Mouse (Mus musculus) limb, embryonic 14.5 days (tissue): ENCODE measurements at regions not wholly inside any gene's neighbourhood (a gene's known extent, or its start where the extent isn't known, plus 50 kb on each side); places are given as distances from the start of the nearest gene placed in this dataset.

Experiments used
- ATAC-seq: fragments of 200-750 bp; cut with Nextera tagmentation; 2 replicates; pipeline ENCODE4 v1.8.0; 2017; ENCODE audit warnings: low read depth, moderate number of reproducible peaks, moderate TSS enrichment; ENCODE audit not compliant: low FRiP score
- DNase-seq: peaks from one replicate; pipeline ENCODE4 v3.0.0-alpha.2; 2015; ENCODE audit warnings: low spot score
- H3K27ac ChIP-seq: fragments of 300-500 bp; sonication (generic); replicated peaks from 2 replicates; pipeline ENCODE4 v1.5.1; 2014; ENCODE audit warnings: low read depth, mild to moderate bottlenecking, low read length, moderate library complexity, mixed read lengths
- H3K27me3 ChIP-seq: fragments of 300-500 bp; sonication (generic); 2 replicates; pipeline ENCODE4 v1.6.1; 2014; ENCODE audit warnings: low read length, mixed read lengths; ENCODE audit not compliant: control insufficient read depth, insufficient read depth
- H3K36me3 ChIP-seq: fragments of 300-500 bp; sonication (generic); 2 replicates; pipeline ENCODE4 v1.6.1; 2014; ENCODE audit warnings: mild to moderate bottlenecking, low read length, moderate library complexity, mixed read lengths; ENCODE audit not compliant: control insufficient read depth, insufficient read depth
- H3K4me1 ChIP-seq: fragments of 300-500 bp; sonication (generic); 2 replicates; pipeline ENCODE4 v1.6.1; 2014; ENCODE audit warnings: antibody characterized with exemption, low read length, mixed read lengths; ENCODE audit not compliant: control insufficient read depth, insufficient read depth
- H3K4me2 ChIP-seq: fragments of 300-500 bp; sonication (generic); replicated peaks from 2 replicates; pipeline ENCODE4 v1.6.1; 2014; ENCODE audit warnings: low read depth, mild to moderate bottlenecking, low read length, moderate library complexity; ENCODE audit not compliant: severe bottlenecking
- H3K4me3 ChIP-seq: fragments of 300-500 bp; sonication (generic); replicated peaks from 2 replicates; pipeline ENCODE4 v1.5.1; 2014; ENCODE audit warnings: low read length
- H3K9ac ChIP-seq: fragments of 300-500 bp; sonication (generic); 2 replicates; pipeline ENCODE4 v1.6.1; 2014; ENCODE audit warnings: mild to moderate bottlenecking, low read depth, low read length, moderate library complexity; ENCODE audit not compliant: severe bottlenecking
- H3K9me3 ChIP-seq: fragments of 300-500 bp; sonication (generic); 2 replicates; pipeline ENCODE4 v1.6.1; 2016; ENCODE audit warnings: low read length; ENCODE audit not compliant: control insufficient read depth
- POLR2A ChIP-seq: fragments of 200-500 bp; IDR thresholded peaks from 2 replicates; pipeline ENCODE4 v1.8.0; 2012; ENCODE audit warnings: inconsistent platforms, mild to moderate bottlenecking, moderate library complexity, borderline replicate concordance; ENCODE audit not compliant: insufficient read depth, insufficient read length; ENCODE audit errors: extremely low read depth
- WGBS: fragments of 180-500 bp; shearing (Covaris S2); extraction: QIAGEN DNeasy Blood & Tissue Kit; methylation state at CpG from one replicate; pipeline ENCODE4 v1.1.7; 2014; 5-methylcytosine and 5-hydroxymethylcytosine counted together

DNA sequence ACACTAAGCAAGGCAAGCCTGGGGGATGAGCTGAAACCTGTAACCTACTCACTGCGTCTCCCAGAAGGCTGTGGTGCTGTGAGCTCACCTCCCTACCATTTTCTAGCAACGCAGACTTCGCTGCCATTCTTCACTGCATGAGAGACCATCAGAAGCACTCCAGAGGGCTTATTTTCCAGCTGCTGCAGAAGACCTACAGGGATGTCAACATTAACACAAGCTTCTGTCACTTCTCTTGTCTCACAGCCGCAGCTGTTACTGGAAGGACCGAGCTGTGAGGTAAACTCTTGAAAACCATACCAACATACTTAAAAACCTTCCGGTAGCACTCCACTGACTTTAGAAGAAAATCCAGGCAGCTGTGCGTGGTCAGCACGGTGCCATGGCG lies 54.3 kb upstream of the Mycn start:
- Histone ChIP-seq H3K9me3 (no peaks in the 10 kb centered on the region), H3K36me3 (no peaks in the 10 kb centered on the region), H3K4me2 (no peak overlapping the region), H3K27ac (no peak overlapping the region), H3K9ac (no peak overlapping the region), H3K27me3 (no peaks in the 10 kb centered on the region), H3K4me1 (peaks cover 8% of the 10 kb centered on the region; the same call in 1 of the 2 replicates), H3K4me3 (no peak overlapping the region)
- no peak for TF ChIP-seq POLR2A
- DNase-seq (peak; percentile 18), ATAC-seq (peak; percentile 60; the same call in 1 of the 2 replicates)
- WGBS: 79% methylated on average over 9 of the region's 9 CpGs

DNA sequence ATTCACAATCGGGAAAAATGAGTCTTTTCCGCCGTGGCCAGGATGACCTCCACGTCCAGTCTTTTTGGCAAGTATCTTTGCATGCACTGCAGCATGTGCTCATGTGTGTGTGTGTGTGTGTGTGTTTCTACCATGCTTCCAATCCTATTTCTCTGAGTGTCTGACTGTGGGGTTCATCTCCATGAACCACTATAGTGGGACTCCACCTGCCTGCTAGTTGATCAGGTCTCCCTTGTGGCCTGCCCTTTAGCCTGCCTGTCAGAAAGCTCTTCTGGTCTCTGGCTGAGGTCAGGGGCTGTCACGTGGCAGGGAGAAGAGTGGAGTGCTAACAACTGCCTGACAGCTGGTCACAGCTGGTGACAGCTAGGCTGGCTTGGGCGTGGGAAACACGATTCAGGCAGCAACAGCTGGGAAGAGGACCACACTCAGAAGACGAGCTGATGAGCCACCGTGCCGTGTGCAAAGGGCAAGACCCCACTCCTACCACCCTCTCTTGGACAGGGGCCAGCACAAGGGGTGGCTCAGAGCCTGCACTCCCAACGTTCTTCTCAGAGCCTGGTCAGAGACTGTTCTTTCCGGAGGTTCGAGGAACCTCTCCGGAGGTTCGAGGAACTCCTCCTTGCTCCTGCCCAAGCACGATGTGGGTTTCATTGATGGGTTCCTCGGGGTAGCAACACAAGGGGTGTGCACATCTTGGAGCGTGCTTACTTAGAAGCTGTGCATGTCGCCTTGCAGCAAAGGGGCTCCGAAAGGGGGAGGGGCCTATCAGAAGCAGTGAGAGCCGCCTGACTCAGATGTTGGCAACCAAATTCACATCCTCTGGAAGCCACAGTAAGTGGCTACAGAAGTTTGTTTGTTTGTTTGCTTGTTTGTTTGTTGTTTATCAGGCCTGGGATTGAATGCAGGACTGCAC lies 53.6 kb upstream of the Mycn start:
- H3K4me3 ChIP-seq: no peak overlapping the region
- 51% methylated on average over 21 of the region's 21 CpGs for WGBS
- no peaks in the 10 kb centered on the region for H3K9me3 ChIP-seq
- TF ChIP-seq POLR2A: no peak
- ATAC-seq: peak; percentile 75
- no peaks in the 10 kb centered on the region for H3K36me3 ChIP-seq
- H3K4me2 ChIP-seq: no peak overlapping the region
- peaks cover 8% of the 10 kb centered on the region; the same call in 1 of the 2 replicates for H3K4me1 ChIP-seq
- peak; percentile 69 for DNase-seq
- no peak overlapping the region for H3K27ac ChIP-seq
- H3K9ac ChIP-seq: no peak overlapping the region
- H3K27me3 ChIP-seq: no peaks in the 10 kb centered on the region

- Histone ChIP-seq H3K4me2 (no peak overlapping the region), H3K27ac (no peak overlapping the region), H3K9ac (no peak overlapping the region), H3K36me3 (no peaks in the 10 kb centered on the region), H3K27me3 (no peaks in the 10 kb centered on the region), H3K9me3 (no peaks in the 10 kb centered on the region), H3K4me3 (no peak overlapping the region), H3K4me1 (peaks cover 8% of the 10 kb centered on the region; the same call in 1 of the 2 replicates)
- 64% methylated on average over 8 of the region's 8 CpGs for WGBS
- DNase-seq (no peak), ATAC-seq (0 out of 2 replicates have a peak, but pooled peaks have one; percentile 17)
- no peak for TF ChIP-seq POLR2A
Observed at GRCm38 (mm10) chr12:12993894-12994714, 52.4 kb upstream of the Mycn start.
